Mouse (Mus musculus): ENCODE results near the gene Mei4.

Gene Mei4

DNA sequence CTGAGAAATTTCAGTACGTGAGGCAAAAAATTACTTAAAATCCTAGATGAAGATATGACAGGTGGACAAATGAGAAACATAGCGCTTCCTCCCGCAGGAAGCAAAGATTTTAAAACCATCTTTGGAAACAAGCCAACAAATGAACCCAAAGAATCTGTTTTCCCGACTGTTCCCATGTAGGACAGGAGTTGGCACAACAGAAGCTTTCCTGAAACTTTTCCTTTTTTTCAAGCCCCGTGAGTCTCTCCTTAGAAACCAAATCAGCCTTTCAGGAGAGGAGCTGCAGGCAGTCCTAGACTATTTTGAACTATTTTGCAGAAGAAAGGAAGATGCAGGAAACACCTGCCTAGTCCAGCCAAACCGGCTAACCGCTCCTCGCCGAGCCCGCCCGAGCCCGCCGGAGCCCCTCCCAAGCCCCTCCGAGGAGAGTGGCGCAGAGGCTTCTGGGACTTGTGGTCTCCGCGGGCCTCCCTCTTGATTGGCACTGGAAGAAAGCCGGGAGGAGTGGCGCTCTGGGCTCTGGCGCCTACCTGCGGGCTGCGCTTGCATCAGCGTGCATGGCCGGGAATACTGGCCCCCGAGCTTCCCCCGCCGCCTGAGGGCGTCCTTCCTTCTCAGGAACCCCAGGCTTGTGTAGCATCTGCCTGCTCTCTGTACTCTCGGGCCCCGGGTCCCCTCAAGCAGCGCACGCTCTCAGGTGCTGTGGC, at the start of gene Mei4:
Gene Mei4 (plus strand): TSS at position 490 of the 707 bp plus-strand sequence.
- DNase-seq: peak; percentile 20

DNA sequence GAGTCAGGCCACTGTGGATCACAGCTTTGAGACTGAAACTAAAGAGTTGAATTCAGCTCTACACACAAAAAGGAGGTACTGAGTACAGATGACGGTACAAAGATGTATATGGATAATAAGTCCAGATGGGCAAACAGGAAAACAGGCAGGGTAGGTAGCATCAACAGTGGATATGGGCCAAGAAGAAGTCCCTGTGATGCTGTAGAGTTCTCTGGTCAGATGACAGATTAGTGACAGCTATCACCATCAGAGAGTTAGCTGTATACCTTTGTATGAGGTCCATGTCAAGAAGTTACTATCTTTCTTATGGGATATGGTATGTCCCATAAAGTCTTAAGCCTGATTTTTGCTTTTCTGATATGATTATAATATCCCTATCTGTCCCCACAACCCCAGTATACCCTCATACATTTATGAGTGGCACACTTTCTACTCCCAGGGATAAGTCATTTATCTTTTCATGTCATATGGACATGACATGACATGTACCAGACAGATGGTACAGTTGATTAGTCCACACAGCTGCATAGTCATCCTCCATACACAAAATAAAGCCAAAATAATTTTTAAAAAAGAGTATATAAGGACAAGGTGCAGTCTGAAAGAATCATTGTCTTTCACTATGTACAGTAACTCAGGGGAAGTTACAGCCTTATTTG, 43.6 kb upstream of the Mei4 start:
- no peak for DNase-seq

DNA sequence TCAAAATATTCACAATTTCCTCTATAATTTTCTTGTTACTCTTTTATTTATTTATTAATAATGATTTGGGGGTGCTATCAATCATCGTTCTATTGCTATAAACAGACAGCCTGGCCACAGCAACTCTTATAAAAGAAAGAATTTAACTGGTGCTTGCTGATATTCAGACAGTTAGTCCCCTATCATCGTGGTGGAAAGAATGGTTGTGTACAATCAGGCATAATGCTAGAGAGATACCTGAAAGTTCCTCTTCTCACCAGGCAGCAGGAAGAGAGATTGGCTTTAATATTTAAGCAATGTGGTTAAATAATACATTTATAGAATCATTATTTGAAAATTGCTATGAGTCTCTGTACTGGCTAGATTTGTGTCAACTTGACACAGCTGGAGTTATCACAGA, 35.9 kb upstream of the Mei4 start:
- DNase-seq: no peak

DNA sequence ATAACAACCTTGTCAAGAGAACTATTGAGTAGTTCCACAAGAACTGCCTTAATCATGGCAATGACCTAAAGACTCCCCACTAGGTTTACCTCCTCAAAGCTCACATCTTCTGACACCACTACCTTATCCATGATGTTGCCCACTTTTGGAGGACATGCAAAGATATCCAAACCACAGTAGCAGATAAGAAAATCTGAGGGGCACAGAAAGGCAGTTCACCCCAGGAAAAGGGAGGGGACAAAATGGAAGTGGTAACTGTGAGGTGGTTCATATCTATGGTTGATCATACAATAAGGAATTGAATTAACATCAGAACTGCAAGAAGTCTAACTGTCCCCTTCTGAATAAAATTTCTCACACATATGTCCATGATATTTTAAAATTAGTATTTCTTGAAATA, 29.4 kb upstream of the Mei4 start:
- no peak for DNase-seq

DNA sequence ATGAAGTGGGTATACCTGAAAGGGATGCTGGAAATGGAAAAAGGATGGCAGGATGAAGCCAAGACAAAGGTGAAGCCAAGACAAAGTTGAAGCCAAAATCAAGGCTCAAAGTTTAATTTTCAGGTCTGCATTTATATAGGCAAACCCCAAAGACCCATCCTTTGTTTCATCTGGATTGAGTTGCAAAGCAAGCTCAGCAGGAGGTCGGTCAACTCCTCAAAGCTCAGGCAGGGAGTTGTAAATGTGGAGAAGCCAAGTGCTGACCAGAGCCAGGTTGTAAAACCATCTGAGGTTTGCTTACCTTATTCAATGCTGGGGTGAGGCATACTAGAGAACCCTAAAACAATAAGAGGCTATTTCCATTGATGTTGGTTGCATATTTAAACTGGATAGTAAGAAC, 4.6 kb upstream of the Mei4 start:
- no peak for DNase-seq

DNA sequence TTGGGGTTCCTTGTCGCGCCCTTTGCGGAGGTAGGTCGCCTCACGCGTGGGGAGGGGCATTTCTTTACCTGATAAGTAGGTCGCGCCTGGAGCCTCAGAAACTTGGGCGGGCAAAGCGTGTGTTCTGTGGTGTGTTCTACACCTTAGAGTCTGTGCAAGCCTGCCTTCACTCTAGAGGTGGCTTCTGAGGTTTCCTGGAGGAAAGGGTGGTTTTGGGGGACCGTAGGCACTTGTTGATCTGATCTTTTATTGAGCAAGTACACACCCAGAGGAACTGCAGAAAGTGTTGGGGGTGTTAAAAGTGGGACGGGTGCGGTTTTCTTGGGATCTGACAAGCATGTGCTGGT, 391 bp downstream of the Mei4 start:
- DNase-seq: no peak

DNA sequence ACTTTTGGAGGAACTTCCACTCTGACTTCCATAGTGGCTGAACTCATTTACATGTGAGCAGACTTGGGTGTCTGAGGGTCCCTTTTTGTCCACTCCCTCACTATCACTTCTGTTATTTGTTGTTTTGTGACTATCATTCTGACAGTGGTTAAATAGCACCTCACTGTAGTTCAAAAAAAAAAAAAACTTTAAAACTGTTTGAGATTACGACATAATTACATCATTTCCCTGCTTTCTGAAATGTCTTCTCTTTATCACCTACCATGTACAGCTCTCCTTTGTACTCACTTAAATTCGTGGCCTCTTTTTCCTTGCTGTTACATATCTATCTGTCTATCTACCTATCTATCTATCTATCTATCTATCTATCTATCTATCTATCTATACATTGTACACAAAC, 2.6 kb downstream of the Mei4 start:
- no peak for DNase-seq

DNA sequence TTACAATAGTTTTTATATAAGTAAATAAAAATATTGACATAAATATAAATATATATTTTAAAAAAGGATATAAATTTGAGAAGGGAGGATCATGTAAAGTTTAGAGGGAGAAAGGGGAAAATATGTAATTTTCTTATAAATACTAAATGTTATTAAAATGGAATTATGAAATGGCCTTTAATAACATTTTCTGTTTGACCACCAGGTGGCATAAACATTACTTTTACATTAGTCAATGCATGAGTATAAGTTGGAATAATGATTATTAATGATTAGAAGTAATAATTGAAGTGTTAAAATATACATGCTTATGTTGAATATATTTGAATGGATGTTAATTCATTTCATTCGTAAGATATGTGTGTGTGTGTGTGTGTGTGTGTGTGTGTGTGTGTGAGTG, 58.0 kb downstream of the Mei4 start:
- no peak for DNase-seq

DNA sequence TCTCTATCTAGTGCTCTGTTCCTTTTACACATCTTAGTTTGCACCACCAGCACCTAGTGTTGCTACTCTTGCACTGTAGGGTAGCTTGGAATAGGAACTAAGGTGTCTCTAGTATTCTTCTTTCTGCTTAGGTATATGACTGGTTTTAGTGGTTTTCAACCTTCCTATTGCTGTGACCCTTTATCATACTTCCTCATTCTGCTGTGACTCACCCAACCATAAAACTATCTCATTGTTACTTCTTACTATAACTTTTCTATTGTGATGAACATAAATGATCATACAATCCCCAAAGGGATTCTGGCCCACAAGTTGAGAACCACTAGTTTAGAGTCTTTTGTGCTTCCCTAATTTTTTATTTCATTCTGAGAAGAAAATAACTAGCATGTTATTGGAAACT, 61.3 kb downstream of the Mei4 start:
- DNase-seq: no peak

DNA sequence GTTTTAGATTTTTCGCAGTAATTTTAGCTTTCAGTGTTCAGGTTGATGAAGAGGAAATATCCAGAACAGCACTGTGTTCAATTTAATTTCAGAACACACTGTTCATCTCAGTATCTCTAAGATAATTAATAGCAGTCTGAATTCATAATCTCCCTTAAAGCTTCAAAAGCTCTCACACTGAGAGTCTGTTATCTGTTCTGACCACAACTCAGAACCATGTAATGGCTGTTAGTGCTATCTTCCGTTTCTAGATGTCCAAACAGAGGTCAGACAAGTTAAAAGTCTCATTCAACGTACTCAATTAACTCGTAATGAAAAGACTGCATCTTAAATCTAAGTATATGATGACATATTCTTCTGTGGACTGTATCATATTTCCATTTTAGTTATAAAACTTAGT, 77.1 kb downstream of the Mei4 start:
- no peak for DNase-seq

DNA sequence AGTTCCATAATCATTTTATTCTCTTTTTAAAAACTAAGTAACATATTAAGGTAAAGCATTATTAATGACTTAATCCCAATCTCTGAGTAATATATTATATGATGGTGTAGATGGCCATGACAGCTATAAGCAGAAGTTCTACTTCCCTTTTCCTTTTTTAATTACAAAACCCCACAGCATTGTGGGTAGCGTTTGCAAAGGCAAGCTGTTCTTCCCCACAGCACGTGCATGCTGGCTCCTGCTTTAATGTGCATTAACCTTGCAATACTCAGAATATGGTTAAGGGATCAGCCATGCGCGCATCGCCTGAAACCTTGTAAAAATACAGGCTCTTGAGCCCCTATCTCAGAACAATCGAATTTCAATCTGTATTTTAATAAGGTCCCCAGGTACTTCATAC, 82.2 kb downstream of the Mei4 start:
- no peak for DNase-seq

DNA sequence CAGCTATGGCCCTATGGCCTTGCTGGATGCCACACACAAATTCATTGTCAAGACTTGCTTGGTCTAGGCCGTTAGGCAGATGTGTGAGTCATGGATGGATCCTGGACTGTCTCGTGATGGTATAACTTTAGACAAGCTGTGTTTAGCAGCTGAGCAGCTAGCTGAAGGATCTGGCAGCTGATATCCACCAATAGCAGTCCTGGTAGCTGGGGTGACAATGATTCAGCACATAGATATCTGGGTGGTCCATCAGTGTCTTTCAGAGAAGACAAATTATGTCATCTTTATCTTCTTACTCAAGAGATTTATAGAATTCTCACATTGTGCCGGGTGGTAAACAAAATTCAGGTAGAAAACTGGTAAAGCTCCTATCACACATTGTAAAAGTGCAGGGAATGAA, 93.4 kb downstream of the Mei4 start:
- no peak for DNase-seq

DNA sequence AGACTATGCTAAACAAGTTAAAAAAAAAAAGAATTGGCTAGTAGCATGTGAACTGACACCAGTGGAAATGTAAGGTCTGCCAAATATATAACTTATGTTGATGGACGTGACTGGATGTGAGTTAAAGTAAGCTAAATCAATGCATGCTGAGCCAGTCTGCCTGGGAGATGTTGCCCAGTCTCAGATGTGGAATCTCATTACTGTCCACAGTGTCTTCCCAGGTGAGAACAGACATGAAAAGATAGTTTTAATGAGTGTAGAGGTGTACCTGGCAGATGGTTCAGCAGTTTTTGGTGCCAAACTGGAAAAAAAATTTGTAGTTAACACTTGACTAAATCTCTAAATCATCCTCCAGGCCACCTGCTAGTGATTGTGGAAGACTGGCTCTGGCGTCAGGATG, 94.4 kb downstream of the Mei4 start:
- no peak for DNase-seq

DNA sequence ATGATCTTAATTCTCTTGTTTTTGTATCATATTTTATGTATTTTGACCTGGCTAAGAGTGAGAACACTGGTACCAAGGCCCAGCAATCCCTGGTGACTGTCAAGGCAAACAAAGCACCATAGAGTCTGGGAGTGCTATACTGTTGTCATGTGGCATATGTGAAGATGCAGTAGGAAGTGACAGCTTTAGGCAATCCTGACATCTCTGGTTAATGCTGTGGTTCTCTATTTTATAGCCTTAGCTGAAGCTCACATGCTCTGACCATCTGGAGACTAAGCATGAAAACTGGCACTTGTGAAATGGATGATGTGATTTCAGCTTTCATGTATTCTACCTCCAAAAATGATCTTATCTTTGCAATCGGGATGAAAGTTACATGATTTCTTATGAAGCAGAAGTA, 103.3 kb downstream of the Mei4 start:
- no peak for DNase-seq

DNA sequence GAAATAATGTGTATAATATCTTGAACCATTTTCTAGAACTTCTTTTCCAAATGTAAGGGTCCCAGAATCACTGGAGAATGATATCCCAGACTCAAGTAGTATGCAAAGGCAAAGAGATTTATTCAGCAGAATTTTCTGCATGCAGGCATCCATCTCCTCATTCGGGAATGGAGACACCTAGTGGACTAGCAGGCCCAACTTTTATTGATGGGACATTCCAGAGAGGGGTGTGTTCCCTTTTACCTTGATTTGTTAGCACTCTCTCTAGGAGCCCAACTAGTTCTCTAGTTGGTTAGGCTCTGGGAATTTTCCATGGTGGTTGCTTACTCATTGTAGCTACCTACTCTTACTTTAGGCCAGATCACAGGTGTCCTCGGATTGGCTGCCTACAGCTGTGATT, 105.5 kb downstream of the Mei4 start:
- DNase-seq: no peak

DNA sequence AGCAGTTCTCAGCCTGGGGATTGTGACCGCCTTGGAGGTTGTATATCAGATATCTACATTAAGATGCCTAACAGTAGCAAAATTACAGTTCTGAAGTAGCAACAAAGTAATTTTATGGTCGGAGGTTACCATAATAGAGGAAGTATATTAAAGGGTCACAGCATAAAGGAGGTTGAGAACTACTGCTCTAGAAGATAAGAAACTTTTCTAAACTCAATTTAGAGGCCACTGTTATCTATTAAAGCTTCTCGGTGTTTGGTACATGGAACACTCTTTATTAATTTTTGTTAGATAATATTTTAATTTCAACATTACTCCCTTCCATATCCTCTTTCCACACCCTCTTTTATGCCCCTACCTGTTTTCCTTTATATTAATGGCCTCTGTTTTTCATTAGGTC, 119.0 kb downstream of the Mei4 start:
- DNase-seq: no peak

DNA sequence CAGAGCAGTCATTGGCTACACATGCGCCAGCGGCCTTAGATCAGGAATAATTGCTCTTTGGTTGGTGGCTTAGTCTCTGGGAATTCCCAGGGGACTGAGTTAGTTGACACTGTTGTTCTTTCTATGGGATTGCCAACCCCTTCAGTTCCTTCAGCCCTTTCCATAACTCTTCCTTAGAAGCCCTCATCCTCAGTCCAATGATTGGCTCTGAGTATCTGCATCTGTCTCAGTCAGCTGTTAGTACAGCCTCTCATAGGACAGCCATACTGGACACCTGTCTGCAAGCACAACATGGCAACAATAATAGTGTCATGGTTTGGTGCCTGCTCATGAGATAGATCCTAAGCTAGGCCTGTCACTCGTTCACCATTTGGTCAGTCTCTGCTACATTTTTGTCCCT, 149.5 kb downstream of the Mei4 start:
- no peak for DNase-seq

DNA sequence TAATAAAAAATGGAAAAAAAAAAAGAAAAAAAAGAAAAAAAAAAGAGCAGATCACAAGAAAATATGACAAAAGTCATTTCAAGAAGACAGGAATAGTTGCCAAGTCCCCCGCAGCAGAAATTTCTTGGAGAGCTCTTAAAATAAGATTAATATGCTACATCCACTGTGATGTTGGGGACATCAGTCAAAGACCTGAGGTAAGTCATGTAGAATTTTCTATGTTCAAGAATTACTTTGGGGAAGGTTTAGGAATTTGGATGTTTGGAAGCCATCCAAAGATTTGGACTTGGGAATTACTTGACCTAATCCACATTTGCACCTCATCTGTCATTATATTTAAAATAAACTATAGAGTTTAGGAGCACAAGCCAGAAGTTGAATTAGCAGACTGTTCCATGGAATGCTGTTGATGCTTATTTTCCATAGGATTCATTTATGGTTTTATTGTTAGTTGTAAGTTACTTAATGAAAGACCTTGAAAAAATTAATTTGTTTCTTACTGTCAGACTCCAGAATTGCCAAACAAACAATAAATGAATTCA, 179.1 kb downstream of the Mei4 start:
- DNase-seq: no peak

DNA sequence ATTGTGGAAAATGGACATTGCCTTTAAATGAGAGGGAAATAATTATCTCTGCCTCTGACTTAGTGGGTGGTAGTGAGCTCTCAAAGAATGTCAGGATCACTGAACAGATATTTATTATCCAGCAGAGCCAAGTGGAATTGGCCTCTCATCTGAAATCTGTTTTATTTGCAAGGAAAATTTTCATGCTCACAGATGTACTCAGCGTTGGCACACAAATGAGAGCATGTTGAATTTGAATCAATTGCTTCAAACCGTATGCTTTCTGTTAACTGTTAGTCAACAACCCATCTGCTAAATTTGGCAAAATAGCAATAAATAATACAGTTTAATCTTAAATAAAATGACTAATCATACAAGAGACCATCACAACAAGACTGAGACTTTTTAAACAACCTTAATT, 181.0 kb downstream of the Mei4 start:
- no peak for DNase-seq

DNA sequence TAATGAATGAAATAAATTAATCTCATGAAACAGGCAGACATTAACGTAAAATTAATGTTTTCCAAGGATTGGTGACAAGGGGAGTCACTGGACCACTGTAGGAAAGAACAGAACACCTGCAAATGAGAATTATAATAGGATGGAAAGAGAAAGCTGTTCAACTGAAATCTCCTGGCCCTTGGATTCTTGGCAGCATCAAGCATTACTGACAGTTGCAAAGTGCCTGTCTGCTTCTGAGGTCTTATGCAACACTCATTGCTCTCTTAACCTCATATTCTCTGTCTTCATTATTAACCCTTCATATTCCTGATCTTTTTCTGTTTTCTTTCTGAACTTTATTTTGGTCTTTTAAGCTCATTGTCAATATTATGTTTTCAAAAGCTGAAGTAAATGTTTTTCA, 210.4 kb downstream of the Mei4 start:
- no peak for DNase-seq

DNA sequence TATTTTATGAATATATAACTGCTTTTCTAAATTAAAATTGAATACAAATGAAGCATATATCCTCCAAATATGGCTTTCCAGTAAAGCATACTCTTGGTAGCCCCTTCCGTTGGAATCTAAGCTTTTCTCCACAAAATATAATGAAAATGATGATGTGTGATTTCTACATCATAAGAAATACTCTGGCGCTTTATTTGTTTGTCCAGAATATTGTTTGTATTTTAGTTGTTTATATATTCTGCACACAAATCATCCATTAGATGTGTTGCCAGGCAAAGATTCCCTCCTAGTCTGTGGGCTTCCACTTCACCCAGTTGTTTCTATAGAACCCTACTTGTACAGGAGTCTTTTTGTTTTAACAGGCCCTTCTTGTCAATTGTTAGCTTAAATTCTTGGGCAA, 211.8 kb downstream of the Mei4 start:
- no peak for DNase-seq

DNA sequence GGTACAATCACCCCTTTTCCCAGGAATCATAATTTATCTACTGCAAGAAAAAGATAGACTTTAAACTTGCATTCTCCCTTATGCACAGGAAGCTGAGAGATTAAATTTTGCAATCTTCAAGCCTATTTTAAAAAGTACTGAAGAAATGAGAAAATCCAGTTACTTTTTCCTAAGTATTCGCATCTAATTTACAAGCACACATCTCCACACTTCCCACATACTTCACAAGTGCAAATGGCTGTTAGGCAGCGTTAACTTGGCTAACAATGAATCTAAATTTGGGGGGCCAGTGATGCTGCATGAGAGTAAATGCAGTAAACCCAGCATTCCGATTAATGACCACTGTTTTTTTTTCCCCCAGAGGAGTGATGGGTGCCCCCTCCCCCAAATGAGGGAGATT, 232.9 kb downstream of the Mei4 start:
- no peak for DNase-seq

DNA sequence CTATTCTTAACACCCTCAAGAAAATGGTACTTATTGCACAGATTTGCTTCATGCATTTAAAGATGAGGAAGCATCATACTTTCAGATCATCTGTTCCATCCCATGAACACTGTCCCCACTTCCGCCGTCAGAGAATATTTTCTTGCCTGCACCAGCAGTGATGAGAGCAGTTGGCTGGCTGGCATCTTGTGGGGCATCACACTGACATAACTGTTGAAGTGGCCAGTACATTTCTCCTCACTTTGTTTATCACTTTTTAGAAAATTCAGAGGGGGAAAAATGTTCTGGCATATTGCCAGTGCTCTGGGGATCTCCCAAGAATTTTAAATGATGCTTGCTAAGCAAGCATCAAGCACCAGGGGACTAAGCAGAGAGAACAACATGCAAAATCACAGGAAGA, 251.4 kb downstream of the Mei4 start:
- DNase-seq: no peak

DNA sequence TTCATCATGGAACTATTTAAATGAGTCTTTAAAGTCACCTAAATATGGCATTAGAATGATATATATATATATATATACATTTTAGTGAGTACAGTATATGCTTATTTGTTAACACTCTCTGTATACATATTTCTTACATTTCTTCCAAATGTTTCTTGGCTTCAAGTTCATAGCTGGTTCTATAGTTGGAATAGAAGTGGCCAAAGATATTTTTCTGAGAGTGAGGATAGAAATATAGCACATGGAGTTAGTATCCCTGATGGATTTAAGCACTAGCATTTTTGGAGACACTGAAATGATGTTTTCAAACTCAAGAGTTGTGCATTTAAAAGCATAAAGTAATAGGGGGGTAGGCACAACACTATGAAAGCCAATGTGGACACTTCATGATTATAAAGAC, 272.6 kb downstream of the Mei4 start:
- DNase-seq: no peak

DNA sequence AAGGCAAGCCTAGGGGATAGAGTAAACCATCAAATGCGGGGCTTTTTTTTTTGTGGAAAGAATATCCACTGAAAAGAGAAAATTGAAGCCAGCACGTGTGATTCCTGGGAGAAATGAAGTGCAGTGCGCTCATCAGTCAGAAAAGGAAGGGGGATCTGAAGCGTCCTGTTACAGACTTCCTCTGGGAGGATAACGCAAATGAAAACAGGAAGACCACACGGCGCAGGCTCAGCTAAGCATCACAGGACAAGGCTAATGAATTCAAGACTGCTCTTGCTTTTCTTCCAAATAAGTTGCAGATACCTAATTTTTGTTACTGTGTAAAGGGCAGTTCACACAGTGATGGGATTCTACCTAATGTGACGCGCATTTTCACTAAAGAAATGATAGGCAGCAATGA, 296.7 kb downstream of the Mei4 start:
- no peak for DNase-seq

Measured in cerebellum, adult 11 months (tissue).